Mouse (Mus musculus) C2C12 (cell line): ENCODE measurements at regions not wholly inside any gene's neighbourhood (a gene's known extent, or its start where the extent isn't known, plus 50 kb on each side); places are given as distances from the start of the nearest gene placed in this dataset.

ENCODE experiments used
- H3K27me3 ChIP-seq: one replicate; pipeline ENCODE4 v1.6.1; 2011; ENCODE audit not compliant: control insufficient read depth, insufficient read depth, insufficient read length
- H3K36me3 ChIP-seq: one replicate; pipeline ENCODE4 v1.6.1; 2011; ENCODE audit not compliant: control insufficient read depth, insufficient read depth
- H3K4me3 ChIP-seq: one replicate; pipeline ENCODE4 v1.5.1; 2011; ENCODE audit warnings: mild to moderate bottlenecking, control low read depth; ENCODE audit not compliant: poor library complexity, insufficient read depth, severe bottlenecking
- H3K79me2 ChIP-seq: one replicate; pipeline ENCODE4 v1.6.1; 2011; ENCODE audit not compliant: control insufficient read depth, insufficient read depth
- H3K79me3 ChIP-seq: one replicate; pipeline ENCODE4 v1.6.1; 2011; ENCODE audit warnings: low read depth, control low read depth
- H3ac ChIP-seq: one replicate; pipeline ENCODE3; 2011; ENCODE audit warnings: low read depth; ENCODE audit not compliant: control insufficient read depth, insufficient read length
- CEBPB ChIP-seq: IDR thresholded peaks from one replicate; pipeline ENCODE4 v1.6.1; 2011; ENCODE audit warnings: low read depth, mild to moderate bottlenecking, control low read depth, moderate library complexity
- CTCF ChIP-seq: IDR thresholded peaks from one replicate; pipeline ENCODE4 v1.5.1; 2011; ENCODE audit not compliant: control insufficient read depth, insufficient read depth, insufficient read length
- FOSL1 ChIP-seq: IDR thresholded peaks from one replicate; pipeline ENCODE4 v1.8.0; 2011; ENCODE audit warnings: mild to moderate bottlenecking, low read length; ENCODE audit not compliant: poor library complexity, insufficient read depth, severe bottlenecking
- MAX ChIP-seq: IDR thresholded peaks from one replicate; pipeline ENCODE4 v1.6.1; 2011; ENCODE audit warnings: mild to moderate bottlenecking, control low read depth
- MYOD1 ChIP-seq: IDR thresholded peaks from one replicate; pipeline ENCODE4 v1.6.1; 2011; ENCODE audit warnings: low read depth; ENCODE audit not compliant: control insufficient read depth, insufficient read length
- MYOG ChIP-seq: IDR thresholded peaks from one replicate; pipeline ENCODE4 v1.6.1; 2011; ENCODE audit not compliant: control insufficient read depth, insufficient read length; ENCODE audit errors: extremely low read depth
- USF1 ChIP-seq: IDR thresholded peaks from one replicate; pipeline ENCODE4 v1.6.1; 2011; ENCODE audit warnings: low read depth, mild to moderate bottlenecking, control low read depth, moderate library complexity

DNA sequence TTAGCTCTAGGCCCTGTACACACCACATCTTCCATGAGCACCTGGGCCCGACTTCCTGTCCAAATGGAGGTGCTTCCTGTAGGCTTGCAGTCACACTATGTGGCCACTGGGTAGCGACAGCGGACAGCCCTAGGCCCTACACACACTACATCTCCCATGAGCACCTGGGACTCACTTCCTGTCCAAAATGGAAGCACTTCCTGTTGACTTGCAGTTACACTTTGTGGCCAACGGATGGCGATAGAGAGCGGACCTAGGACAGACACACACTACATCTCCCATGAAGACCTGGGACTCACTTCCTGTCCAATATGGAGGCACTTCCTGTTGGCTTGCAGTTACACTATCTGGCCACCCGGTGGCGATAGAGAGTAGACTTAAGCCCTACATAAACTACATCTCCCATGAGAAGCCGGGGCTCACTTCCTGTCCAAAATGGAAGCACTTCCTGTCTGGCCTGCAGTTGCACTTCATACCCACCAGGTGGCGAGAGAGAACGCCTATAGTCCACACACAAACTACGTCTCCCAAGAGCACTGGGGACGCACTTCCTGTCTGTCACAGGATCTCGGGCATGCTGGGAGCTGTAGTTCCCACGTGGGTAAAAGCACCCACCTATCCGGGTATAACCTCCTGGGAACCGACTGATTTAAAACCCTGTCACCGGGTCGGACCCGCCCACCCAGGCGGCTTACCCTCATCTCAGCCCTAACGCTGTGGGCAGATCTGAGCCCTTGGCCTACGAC is 96.1 kb upstream of the Rab39b start:
- no peak overlapping the region for H3ac ChIP-seq
- TF ChIP-seq MAX (no peak), CTCF (peak; percentile 8), USF1 (peak; percentile 58)
- H3K79me3 ChIP-seq: no peaks in the 10 kb centered on the region
- H3K36me3 ChIP-seq: no peaks in the 10 kb centered on the region
- H3K27me3 ChIP-seq: no peaks in the 10 kb centered on the region
- no peaks in the 10 kb centered on the region for H3K79me2 ChIP-seq
- no peak overlapping the region for H3K4me3 ChIP-seq

DNA sequence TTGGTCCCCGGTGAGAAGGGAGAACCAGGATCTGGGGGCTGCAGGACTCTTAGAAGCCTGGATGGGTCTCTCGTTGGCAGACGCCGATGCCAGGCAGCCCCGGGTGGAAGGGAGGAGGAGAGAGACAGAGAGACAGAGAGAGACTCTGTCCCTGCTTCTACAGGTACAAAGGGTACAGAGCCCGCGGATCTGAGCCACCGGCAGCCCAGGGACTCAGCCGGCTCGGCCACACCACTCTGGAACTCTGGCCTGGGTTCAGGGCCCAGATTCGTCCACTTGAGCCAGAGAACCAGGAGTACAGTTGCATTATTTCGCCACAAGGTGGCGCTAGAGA is 95.5 kb upstream of the Rab39b start:
- no peaks in the 10 kb centered on the region for H3K36me3 ChIP-seq
- H3K27me3 ChIP-seq: no peaks in the 10 kb centered on the region
- no peaks in the 10 kb centered on the region for H3K79me3 ChIP-seq
- peak overlapping the region; percentile 33 for H3ac ChIP-seq
- TF ChIP-seq CEBPB (no peak), FOSL1 (no peak), MYOD1 (no peak), MYOG (no peak), CTCF (no peak), MAX (no peak), USF1 (no peak)
- no peaks in the 10 kb centered on the region for H3K79me2 ChIP-seq
- H3K4me3 ChIP-seq: no peak overlapping the region

DNA sequence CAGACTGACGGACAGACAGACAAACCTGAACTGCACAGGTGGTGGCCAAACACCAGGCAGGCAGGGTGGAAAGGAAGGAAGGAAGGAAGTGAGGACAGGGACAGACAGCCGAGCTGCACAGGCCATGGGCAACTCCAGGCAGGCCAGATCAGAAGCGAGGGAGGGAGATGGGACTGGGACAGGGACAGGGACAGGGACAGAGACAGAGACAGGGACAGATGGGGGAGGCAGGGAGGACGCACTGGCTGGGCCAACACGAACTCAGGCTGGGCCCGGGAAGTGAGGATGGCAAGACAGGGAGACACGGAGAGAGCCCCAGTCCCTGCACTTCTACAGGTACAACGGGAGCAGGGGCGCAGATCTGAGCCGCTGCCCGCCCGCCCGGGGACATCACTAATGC is 94.9 kb upstream of the Rab39b start:
- Histone ChIP-seq H3K79me2 (no peaks in the 10 kb centered on the region), H3K4me3 (no peak overlapping the region)
- TF ChIP-seq MAX: no peak

DNA sequence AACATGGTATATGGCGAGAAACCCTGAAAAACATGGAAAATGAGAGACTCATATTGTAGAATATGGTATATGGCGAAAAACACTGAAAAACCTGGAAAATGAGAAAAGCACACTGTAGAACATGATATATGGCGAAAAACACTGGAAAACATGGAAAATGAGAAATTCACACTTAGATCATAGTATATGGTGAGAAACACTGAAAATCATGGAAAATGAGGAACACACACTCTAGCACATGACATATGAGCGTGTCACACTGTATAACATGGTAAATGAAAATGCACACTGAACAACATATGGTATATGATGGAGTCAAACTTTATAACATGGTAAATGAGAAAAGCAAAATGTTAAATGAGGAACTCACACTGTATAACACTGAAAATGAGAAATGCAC is 89.6 kb upstream of the Rab39b start:
- H3K79me3 ChIP-seq: no peaks in the 10 kb centered on the region
- H3K79me2 ChIP-seq: no peaks in the 10 kb centered on the region
- H3K36me3 ChIP-seq: no peaks in the 10 kb centered on the region
- H3K27me3 ChIP-seq: no peaks in the 10 kb centered on the region
- H3K4me3 ChIP-seq: no peak overlapping the region
- H3ac ChIP-seq: no peak overlapping the region
- TF ChIP-seq FOSL1 (no peak), CTCF (no peak), CEBPB (no peak), MYOD1 (no peak), USF1 (no peak), MAX (no peak), MYOG (no peak)

More for the DNA sequence above, 94.9 kb upstream of the Rab39b start:
- Histone ChIP-seq H3K36me3 (no peaks in the 10 kb centered on the region), H3ac (no peak overlapping the region), H3K27me3 (no peaks in the 10 kb centered on the region), H3K79me3 (no peaks in the 10 kb centered on the region)

DNA sequence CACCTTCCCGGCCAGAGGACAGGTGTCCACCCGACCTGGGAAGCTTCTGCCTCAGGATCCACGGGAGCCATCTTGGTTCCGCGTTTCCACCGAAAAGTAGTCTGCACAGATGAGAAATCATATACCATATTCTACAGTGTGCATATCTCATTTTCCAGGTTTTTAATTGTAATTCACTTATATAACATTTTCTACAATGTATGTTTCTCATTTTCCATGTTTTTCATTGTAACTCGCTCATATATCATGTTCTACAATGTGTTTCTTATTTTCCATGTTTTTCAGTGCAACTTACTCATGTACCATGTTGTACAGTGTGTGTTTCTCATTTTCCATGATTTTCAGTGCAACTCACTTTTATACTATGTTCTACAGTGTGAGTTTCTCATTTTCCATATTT is 65.4 kb upstream of the Rab39b start:
- no peak for TF ChIP-seq MAX
- TF ChIP-seq FOSL1: no peak
- no peak for TF ChIP-seq USF1
- TF ChIP-seq CEBPB: no peak
- no peak for TF ChIP-seq CTCF
- no peak for TF ChIP-seq MYOD1
- no peak for TF ChIP-seq MYOG
- Histone ChIP-seq H3K79me2 (no peaks in the 10 kb centered on the region), H3K4me3 (no peak overlapping the region), H3K79me3 (no peaks in the 10 kb centered on the region), H3K36me3 (no peaks in the 10 kb centered on the region), H3ac (no peak overlapping the region), H3K27me3 (no peaks in the 10 kb centered on the region)
